In genomic region chr5:118688886-118689835, GRCm38 (mm10) we compare ENCODE assay signal across 16 mouse cellular contexts.
DNase-seq lines count a peak whose midpoint lies in the region; ATAC-seq and TF ChIP-seq lines count a peak whose summit lies in the region.
"Had no signal": no experiment of that assay in that cellular context is flagged by ENCODE, and none has a peak within 500 bp of the region (broad histone marks: within the 10 kb centered on the region; RNA-seq: fewer than 3 reads in every experiment).

No protein-coding gene starts in this region.

- no peak overlapping the region for H3K4me2 ChIP-seq in stomach, embryonic 16.5 days (ENCODE audit: low read depth, low read length)
- no peak overlapping the region for H3K4me2 ChIP-seq in stomach, postnatal 0 days (replicated peaks; ENCODE audit: low read depth)
- H3K4me2 ChIP-seq in lung, embryonic 14.5 days = no peak overlapping the region
- no peak overlapping the region for H3K4me2 ChIP-seq in midbrain, embryonic 14.5 days (ENCODE audit: low read length)
- H3K4me2 ChIP-seq: liver, embryonic 11.5 days had no signal

- ATAC-seq in stomach, embryonic 16.5 days (ENCODE audit: insufficient read depth, low FRiP score) = no peak
- ATAC-seq in stomach, postnatal 0 days (ENCODE audit: low FRiP score, low TSS enrichment) = no peak
- no peak for ATAC-seq in lung, embryonic 14.5 days (ENCODE audit: insufficient read depth)
- no peak for ATAC-seq in midbrain, embryonic 14.5 days (ENCODE audit: low FRiP score, low TSS enrichment)
- ATAC-seq: forebrain, postnatal 0 days; inflammation-experienced regulatory T-cells, adult 6 months had no signal

- H3K4me1 ChIP-seq in stomach, embryonic 16.5 days (ENCODE audit: control insufficient read depth, insufficient read depth, low read length) = peaks cover 32% of the 10 kb centered on the region
- H3K4me1 ChIP-seq in stomach, postnatal 0 days (replicated peaks; ENCODE audit: control insufficient read depth, insufficient read depth) = no peaks in the 10 kb centered on the region
- 0 out of 2 replicates have a peak, but pooled peaks cover 2% of the 10 kb centered on the region for H3K4me1 ChIP-seq in lung, embryonic 14.5 days (ENCODE audit: insufficient read depth)
- peaks cover 12% of the 10 kb centered on the region; the same call in 1 of the 2 replicates for H3K4me1 ChIP-seq in midbrain, embryonic 14.5 days (ENCODE audit: control insufficient read depth, insufficient read depth, low read length)

- H3K36me3 ChIP-seq in stomach, embryonic 16.5 days (ENCODE audit: control insufficient read depth, insufficient read depth, low read length) = no peaks in the 10 kb centered on the region
- H3K36me3 ChIP-seq in stomach, postnatal 0 days (ENCODE audit: control insufficient read depth, insufficient read depth, low read length) = no peaks in the 10 kb centered on the region
- H3K36me3 ChIP-seq in lung, embryonic 14.5 days (ENCODE audit: insufficient read depth) = no peaks in the 10 kb centered on the region
- H3K36me3 ChIP-seq in midbrain, embryonic 14.5 days (ENCODE audit: control insufficient read depth, insufficient read depth, low read length) = no peaks in the 10 kb centered on the region

- DNase-seq in stomach, postnatal 0 days (ENCODE audit: low spot score) = no peak
- DNase-seq in cerebellum, adult 9-11 months = peak; percentile 88
- DNase-seq in lung, embryonic 14.5 days = peak; percentile 42
- no peak for DNase-seq in layer of hippocampus, adult 9-11 months
- no peak for DNase-seq in gastrocnemius, adult 2 months
- no peak for DNase-seq in midbrain, embryonic 14.5 days
- DNase-seq: adrenal gland, postnatal 25 days; forebrain, postnatal 0 days; gastrocnemius, postnatal 25 days; thymus, adult 2 months had no signal

- TF ChIP-seq EP300 in stomach, postnatal 0 days (optimal IDR thresholded peaks at IDR 0.05) = no peak

- intact Hi-C loops in gastrocnemius, adult 2 months (cut with DNase I) = no loop called here

- no peak for TF ChIP-seq CTCF in stomach, postnatal 0 days (IDR thresholded peaks at IDR 0.05; ENCODE audit: low read depth)
- no peak for TF ChIP-seq CTCF in lung, embryonic 14.5 days (IDR thresholded peaks at IDR 0.05; ENCODE audit: low read depth)
- no peak for TF ChIP-seq CTCF in gastrocnemius, adult 2 months (IDR thresholded peaks at IDR 0.05)

- H3K4me3 ChIP-seq in stomach, embryonic 16.5 days (replicated peaks; ENCODE audit: low read length) = no peak overlapping the region
- no peak overlapping the region for H3K4me3 ChIP-seq in stomach, postnatal 0 days (ENCODE audit: low read depth, low read length)
- no peak overlapping the region for H3K4me3 ChIP-seq in lung, embryonic 14.5 days (ENCODE audit: low read depth, low read length)
- H3K4me3 ChIP-seq in gastrocnemius, adult 2 months = no peak overlapping the region
- no peak overlapping the region for H3K4me3 ChIP-seq in midbrain, embryonic 14.5 days (replicated peaks; ENCODE audit: low read depth, low read length)
- H3K4me3 ChIP-seq: hindbrain, embryonic 10.5 days; layer of hippocampus, adult 2 months had no signal

- H3K9me3 ChIP-seq in stomach, embryonic 16.5 days (replicated peaks; ENCODE audit: control insufficient read depth, low read length) = no peaks in the 10 kb centered on the region
- H3K9me3 ChIP-seq in stomach, postnatal 0 days (ENCODE audit: control insufficient read depth, low read length) = no peaks in the 10 kb centered on the region
- H3K9me3 ChIP-seq in lung, embryonic 14.5 days (ENCODE audit: low read depth, low read length) = no peaks in the 10 kb centered on the region
- H3K9me3 ChIP-seq in midbrain, embryonic 14.5 days (ENCODE audit: control insufficient read depth, low read length) = no peaks in the 10 kb centered on the region
- H3K9me3 ChIP-seq: G1E; hindbrain, embryonic 10.5 days had no signal

- no peaks in the 10 kb centered on the region for H3K27me3 ChIP-seq in stomach, embryonic 16.5 days (ENCODE audit: control insufficient read depth, insufficient read depth, low read length)
- H3K27me3 ChIP-seq in stomach, postnatal 0 days (ENCODE audit: control insufficient read depth, insufficient read depth, low read length) = no peaks in the 10 kb centered on the region
- no peaks in the 10 kb centered on the region for H3K27me3 ChIP-seq in lung, embryonic 14.5 days (ENCODE audit: insufficient read depth, low read length)
- no peaks in the 10 kb centered on the region for H3K27me3 ChIP-seq in midbrain, embryonic 14.5 days (ENCODE audit: control insufficient read depth, insufficient read depth, low read length)

- H3K27ac ChIP-seq in stomach, embryonic 16.5 days (ENCODE audit: low read length) = peak overlapping the region; percentile 11; the same call in 1 of the 2 replicates
- H3K27ac ChIP-seq in stomach, postnatal 0 days (replicated peaks) = no peak overlapping the region
- H3K27ac ChIP-seq in lung, embryonic 14.5 days (ENCODE audit: low read depth) = no peak overlapping the region
- no peak overlapping the region for H3K27ac ChIP-seq in gastrocnemius, adult 2 months
- H3K27ac ChIP-seq in midbrain, embryonic 14.5 days (replicated peaks; ENCODE audit: low read depth, low read length) = no peak overlapping the region
- H3K27ac ChIP-seq: hindbrain, embryonic 10.5 days; layer of hippocampus, adult 2 months had no signal

- 66% methylated on average over 15 of the region's 15 CpGs for WGBS in stomach, embryonic 16.5 days
- WGBS in stomach, postnatal 0 days = 62% methylated on average over 13 of the region's 15 CpGs
- WGBS in lung, embryonic 14.5 days = 71% methylated on average over 15 of the region's 15 CpGs
- 85% methylated on average over 15 of the region's 15 CpGs for WGBS in midbrain, embryonic 14.5 days

- no peak overlapping the region for H3K9ac ChIP-seq in stomach, embryonic 16.5 days (ENCODE audit: low read length)
- no peak overlapping the region for H3K9ac ChIP-seq in stomach, postnatal 0 days (ENCODE audit: low read length)
- H3K9ac ChIP-seq in lung, embryonic 14.5 days = no peak overlapping the region
- H3K9ac ChIP-seq in midbrain, embryonic 14.5 days (replicated peaks; ENCODE audit: low read length) = no peak overlapping the region
- H3K9ac ChIP-seq: forebrain, postnatal 0 days had no signal

Comparison
In these comparisons a context has a peak if more than half of its experiments do, and no peak if none do; other contexts are left out.
1. DNase-seq: peak in cerebellum, adult 9-11 months (single experiment) and lung, embryonic 14.5 days (single experiment); none in stomach, postnatal 0 days (single experiment), layer of hippocampus, adult 9-11 months (single experiment), gastrocnemius, adult 2 months (single experiment) and midbrain, embryonic 14.5 days (single experiment).